Mouse (Mus musculus): ENCODE data around the gene Gipc3. TPM values are rescaled to one million over a fixed set of nuclear protein-coding genes. Genes with fewer than 3 reads are reported as not detected.

Gene Gipc3
- polyA plus RNA-seq, 1 experiment from 2014 or later = not detected

DNA sequence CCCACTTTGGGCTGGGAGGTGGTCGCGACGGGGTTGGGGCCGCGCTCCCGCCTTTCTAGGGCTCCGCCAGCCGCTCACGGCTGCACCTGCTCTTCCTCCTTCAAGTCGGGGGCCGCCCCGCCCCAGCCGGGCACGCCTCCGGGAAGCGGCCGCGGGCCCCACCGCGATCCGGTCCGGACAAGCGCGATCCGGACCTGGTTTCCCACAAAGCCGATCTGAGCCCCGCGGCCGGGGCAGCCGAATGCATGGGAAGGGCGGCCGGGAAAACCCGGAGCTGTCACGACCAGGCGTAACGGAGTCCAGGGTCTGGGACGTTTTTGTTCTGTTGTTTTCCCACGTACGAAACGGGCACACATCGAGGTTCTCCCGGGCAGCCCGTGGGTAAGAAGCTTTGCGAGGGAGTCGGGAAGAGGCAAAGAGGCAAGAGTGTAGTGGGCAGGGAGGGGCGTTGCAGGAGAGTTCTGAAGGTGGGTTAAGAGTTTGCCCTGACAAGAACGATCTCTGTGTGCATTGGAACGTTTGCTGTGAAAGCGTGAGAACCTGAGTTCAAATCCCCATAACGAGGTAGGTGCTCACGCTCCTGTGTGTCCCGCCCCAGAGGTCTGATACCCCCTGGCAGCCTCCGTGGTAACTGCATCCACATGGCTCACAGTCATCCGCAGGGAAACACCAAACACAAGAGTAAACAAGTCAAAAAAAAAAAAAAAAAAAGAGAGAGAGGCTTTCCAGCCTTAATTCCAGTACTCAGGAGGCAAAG lies 57.2 kb downstream of the Gipc3 start:
- peak overlapping the region; percentile 69 for H3K9ac ChIP-seq (ENCODE audit: low read length)
- H3K27ac ChIP-seq (ENCODE audit: low read depth, low read length) = no peak overlapping the region
- H3K27me3 ChIP-seq (ENCODE audit: control insufficient read depth, insufficient read depth, low read length) = peaks cover 26% of the 10 kb centered on the region
- H3K4me1 ChIP-seq (replicated peaks; ENCODE audit: control insufficient read depth, insufficient read depth, low read length) = peaks cover 5% of the 10 kb centered on the region; the same call in 1 of the 2 replicates
- DNase-seq (ENCODE audit: low spot score) = peak; percentile 96
- H3K4me3 ChIP-seq (ENCODE audit: low read depth, low read length) = peak overlapping the region; percentile 45
- H3K4me2 ChIP-seq (ENCODE audit: low read depth, low read length, severe bottlenecking) = peak overlapping the region; percentile 80
- 3% methylated on average over 54 of the region's 54 CpGs for WGBS
- no peaks in the 10 kb centered on the region for H3K36me3 ChIP-seq (ENCODE audit: control insufficient read depth, insufficient read depth, low read length)
- peak; percentile 76 for ATAC-seq (replicated peaks; ENCODE audit: low FRiP score)
- no peaks in the 10 kb centered on the region for H3K9me3 ChIP-seq (ENCODE audit: control insufficient read depth, low read length)

Small RNAs within 50 kb of the gene (microRNA-seq; reads per million reads assigned to microRNA genes)
- not detected for gene Mir6913 (ENCODE audit: insufficient number of aligned reads)

Other genes starting within 250 kb of the Gipc3 start
- 0.33 and 0.49 TPM in 2 replicates for gene Creb3l3, start 244.4 kb downstream of the Gipc3 start, polyA plus RNA-seq (2014; fragmentation: Nextera tagmentation; extraction: Ambion mirVana)
- 212 and 232 TPM in 2 replicates for gene Map2k2, start 237.4 kb downstream of the Gipc3 start, polyA plus RNA-seq (2014; fragmentation: Nextera tagmentation; extraction: Ambion mirVana)
- 8.8 and 10.1 TPM in 2 replicates for gene Zbtb7a, start 208.0 kb downstream of the Gipc3 start, polyA plus RNA-seq (2014; fragmentation: Nextera tagmentation; extraction: Ambion mirVana)
- 54.0 and 65.0 TPM in 2 replicates for gene Pias4, start 175.3 kb downstream of the Gipc3 start, polyA plus RNA-seq (2014; fragmentation: Nextera tagmentation; extraction: Ambion mirVana)
- gene Eef2, start 166.6 kb downstream of the Gipc3 start, polyA plus RNA-seq (2014; fragmentation: Nextera tagmentation; extraction: Ambion mirVana) = 467 and 501 TPM in 2 replicates
- 54.8 and 59.3 TPM in 2 replicates for gene Dapk3, start 160.3 kb downstream of the Gipc3 start, polyA plus RNA-seq (2014; fragmentation: Nextera tagmentation; extraction: Ambion mirVana)
- not detected in 2 replicates for gene 4930442H23Rik, start 159.4 kb downstream of the Gipc3 start, polyA plus RNA-seq (2014; fragmentation: Nextera tagmentation; extraction: Ambion mirVana)
- gene Nmrk2, start 141.2 kb downstream of the Gipc3 start, polyA plus RNA-seq (2014; fragmentation: Nextera tagmentation; extraction: Ambion mirVana) = not detected in 2 replicates
- 20.9 and 23.2 TPM in 2 replicates for gene Atcay, start 112.4 kb downstream of the Gipc3 start, polyA plus RNA-seq (2014; fragmentation: Nextera tagmentation; extraction: Ambion mirVana)
- gene Zfr2, start 110.1 kb downstream of the Gipc3 start, polyA plus RNA-seq (2014; fragmentation: Nextera tagmentation; extraction: Ambion mirVana) = 5.3 and 6.4 TPM in 2 replicates
- gene Matk, start 90.3 kb downstream of the Gipc3 start, polyA plus RNA-seq (2014; fragmentation: Nextera tagmentation; extraction: Ambion mirVana) = 2.6 and 4.0 TPM in 2 replicates
- gene Mrpl54, start 76.3 kb downstream of the Gipc3 start, polyA plus RNA-seq (2014; fragmentation: Nextera tagmentation; extraction: Ambion mirVana) = 147 and 154 TPM in 2 replicates
- gene Apba3, start 76.3 kb downstream of the Gipc3 start, polyA plus RNA-seq (2014; fragmentation: Nextera tagmentation; extraction: Ambion mirVana) = 36.2 and 42.0 TPM in 2 replicates
- gene Tjp3, start 51.7 kb downstream of the Gipc3 start, polyA plus RNA-seq (2014; fragmentation: Nextera tagmentation; extraction: Ambion mirVana) = 10.1 and 11.9 TPM in 2 replicates
- gene Pip5k1c, start 50.3 kb downstream of the Gipc3 start, polyA plus RNA-seq (2014; fragmentation: Nextera tagmentation; extraction: Ambion mirVana) = 74.1 and 74.9 TPM in 2 replicates
- 51.2 and 53.2 TPM in 2 replicates for gene Cactin, start 22.2 kb downstream of the Gipc3 start, polyA plus RNA-seq (2014; fragmentation: Nextera tagmentation; extraction: Ambion mirVana)
- gene Tbxa2r, start 14.5 kb downstream of the Gipc3 start, polyA plus RNA-seq (2014; fragmentation: Nextera tagmentation; extraction: Ambion mirVana) = 1.9 and 2.6 TPM in 2 replicates
- gene Hmg20b, start 7.2 kb upstream of the Gipc3 start, polyA plus RNA-seq (2014; fragmentation: Nextera tagmentation; extraction: Ambion mirVana) = 109 and 111 TPM in 2 replicates
- 4.5 and 4.7 TPM in 2 replicates for gene Mfsd12, start 14.2 kb upstream of the Gipc3 start, polyA plus RNA-seq (2014; fragmentation: Nextera tagmentation; extraction: Ambion mirVana)
- gene 4930404N11Rik, start 22.6 kb upstream of the Gipc3 start, polyA plus RNA-seq (2014; fragmentation: Nextera tagmentation; extraction: Ambion mirVana) = 0.15 and 0.40 TPM in 2 replicates
- gene Fzr1, start 35.2 kb upstream of the Gipc3 start, polyA plus RNA-seq (2014; fragmentation: Nextera tagmentation; extraction: Ambion mirVana) = 132 and 144 TPM in 2 replicates
- gene Dohh, start 41.2 kb upstream of the Gipc3 start, polyA plus RNA-seq (2014; fragmentation: Nextera tagmentation; extraction: Ambion mirVana) = 61.0 and 66.3 TPM in 2 replicates
- gene Gm48551, start 41.2 kb upstream of the Gipc3 start, polyA plus RNA-seq (2014; fragmentation: Nextera tagmentation; extraction: Ambion mirVana) = 3.0 and 3.5 TPM in 2 replicates
- 1.1 and 3.0 TPM in 2 replicates for gene Gm48552, start 45.7 kb upstream of the Gipc3 start, polyA plus RNA-seq (2014; fragmentation: Nextera tagmentation; extraction: Ambion mirVana)
- 2.8 and 3.3 TPM in 2 replicates for gene Smim24, start 49.8 kb upstream of the Gipc3 start, polyA plus RNA-seq (2014; fragmentation: Nextera tagmentation; extraction: Ambion mirVana)
- 10.5 and 10.8 TPM in 2 replicates for gene Nfic, start 112.4 kb upstream of the Gipc3 start, polyA plus RNA-seq (2014; fragmentation: Nextera tagmentation; extraction: Ambion mirVana)
- gene Celf5, start 139.4 kb upstream of the Gipc3 start, polyA plus RNA-seq (2014; fragmentation: Nextera tagmentation; extraction: Ambion mirVana) = 9.7 and 19.6 TPM in 2 replicates
- gene Ncln, start 153.1 kb upstream of the Gipc3 start, polyA plus RNA-seq (2014; fragmentation: Nextera tagmentation; extraction: Ambion mirVana) = 71.8 and 72.3 TPM in 2 replicates
- gene S1pr4, start 156.9 kb upstream of the Gipc3 start, polyA plus RNA-seq (2014; fragmentation: Nextera tagmentation; extraction: Ambion mirVana) = 0.36 and 0.68 TPM in 2 replicates
- gene Gna15, start 181.0 kb upstream of the Gipc3 start, polyA plus RNA-seq (2014; fragmentation: Nextera tagmentation; extraction: Ambion mirVana) = 0.45 and 0.68 TPM in 2 replicates
- gene Gna11, start 201.9 kb upstream of the Gipc3 start, polyA plus RNA-seq (2014; fragmentation: Nextera tagmentation; extraction: Ambion mirVana) = 77.1 and 84.5 TPM in 2 replicates
- 324 and 355 TPM in 2 replicates for gene Aes, start 216.2 kb upstream of the Gipc3 start, polyA plus RNA-seq (2014; fragmentation: Nextera tagmentation; extraction: Ambion mirVana)
- 7.2 and 8.1 TPM in 2 replicates for gene Tle2, start 231.3 kb upstream of the Gipc3 start, polyA plus RNA-seq (2014; fragmentation: Nextera tagmentation; extraction: Ambion mirVana)

Data from forebrain, embryonic 11.5 days (tissue).